In genomic region chr2:170041101-170041500, GRCm38 (mm10) we compare ENCODE assay signal across 12 mouse cellular contexts.
A peak's percentile ranks its signal among the peaks of the same experiment; 100 is the strongest.
DNase-seq lines count a peak whose midpoint lies in the region; ATAC-seq lines count a peak whose summit lies in the region.
"Had no signal": no experiment of that assay in that cellular context is flagged by ENCODE, and none has a peak within 500 bp of the region (broad histone marks: within the 10 kb centered on the region; RNA-seq: fewer than 3 reads in every experiment).

No protein-coding gene starts in this region.

- H3K4me1 ChIP-seq in heart, embryonic 12.5 days (replicated peaks): no peaks in the 10 kb centered on the region
- 0 out of 2 replicates have a peak, but pooled peaks cover 7% of the 10 kb centered on the region for H3K4me1 ChIP-seq in stomach, embryonic 16.5 days (ENCODE audit: control insufficient read depth, insufficient read depth, low read length)

- no peaks in the 10 kb centered on the region for H3K36me3 ChIP-seq in heart, embryonic 12.5 days
- H3K36me3 ChIP-seq in stomach, embryonic 16.5 days (ENCODE audit: control insufficient read depth, insufficient read depth, low read length): no peaks in the 10 kb centered on the region

- no peak overlapping the region for H3K4me3 ChIP-seq in heart, embryonic 12.5 days
- no peak overlapping the region for H3K4me3 ChIP-seq in stomach, embryonic 16.5 days (replicated peaks; ENCODE audit: low read length)

- no peak overlapping the region for H3K9ac ChIP-seq in heart, embryonic 12.5 days
- H3K9ac ChIP-seq in stomach, embryonic 16.5 days (ENCODE audit: low read length): no peak overlapping the region
- H3K9ac ChIP-seq: hindbrain, embryonic 14.5 days had no signal

- 52% methylated on average over 9 of the region's 9 CpGs for WGBS in heart, embryonic 12.5 days
- 31% methylated on average over 9 of the region's 9 CpGs for WGBS in stomach, embryonic 16.5 days

- no peaks in the 10 kb centered on the region for H3K27me3 ChIP-seq in heart, embryonic 12.5 days (replicated peaks)
- H3K27me3 ChIP-seq in stomach, embryonic 16.5 days (ENCODE audit: control insufficient read depth, insufficient read depth, low read length): no peaks in the 10 kb centered on the region

- H3K4me2 ChIP-seq in heart, embryonic 12.5 days: no peak overlapping the region
- H3K4me2 ChIP-seq in stomach, embryonic 16.5 days (ENCODE audit: low read depth, low read length): peak overlapping the region; percentile 22
- H3K4me2 ChIP-seq: hindbrain, embryonic 14.5 days; liver, embryonic 11.5 days had no signal

- H3K9me3 ChIP-seq in heart, embryonic 12.5 days (replicated peaks): peaks cover 7% of the 10 kb centered on the region
- no peaks in the 10 kb centered on the region for H3K9me3 ChIP-seq in stomach, embryonic 16.5 days (replicated peaks; ENCODE audit: control insufficient read depth, low read length)

- no peak overlapping the region for H3K27ac ChIP-seq in heart, embryonic 12.5 days (ENCODE audit: poor library complexity, severe bottlenecking)
- H3K27ac ChIP-seq in stomach, embryonic 16.5 days (ENCODE audit: low read length): peak overlapping the region; percentile 56
- H3K27ac ChIP-seq: hindbrain, embryonic 14.5 days had no signal

- ATAC-seq in heart, embryonic 12.5 days (ENCODE audit: insufficient number of reproducible peaks, low FRiP score): no peak
- peak; percentile 75 for ATAC-seq in stomach, embryonic 16.5 days (ENCODE audit: insufficient read depth, low FRiP score)
- no peak for ATAC-seq in erythroid progenitor cell, adult 5-6 weeks (replicated peaks; ENCODE audit: low FRiP score, poor library complexity, severe bottlenecking)

- DNase-seq in heart, adult 11 months: peak; percentile 98
- peak; percentile 61 for DNase-seq in heart, adult 8-10 months (ENCODE audit: low spot score)
- DNase-seq in kidney, postnatal 10 days: peak; percentile 73
- DNase-seq in spleen, postnatal 4 days (ENCODE audit: low spot score in 2 of 2): no peak
- DNase-seq in thymus, postnatal 10 days (ENCODE audit: low spot score in 2 of 2): no peak
- DNase-seq: B cell, adult 2 months; thymus, adult 18-20 months had no signal

Comparison
In these comparisons a context has a peak if more than half of its experiments do, and no peak if none do; other contexts are left out.
1. DNase-seq: peak in heart, adult 11 months (single experiment), heart, adult 8-10 months (single experiment) and kidney, postnatal 10 days (single experiment); none in spleen, postnatal 4 days (0 of 2) and thymus, postnatal 10 days (0 of 2).